ENCODE assay signal across 10 mouse cellular contexts in genomic region chr9:61677037-61677436, GRCm38 (mm10).
A peak's percentile ranks its signal among the peaks of the same experiment; 100 is the strongest.
DNase-seq lines count a peak whose midpoint lies in the region; ATAC-seq and TF ChIP-seq lines count a peak whose summit lies in the region.
"Had no signal": no experiment of that assay in that cellular context is flagged by ENCODE, and none has a peak within 500 bp of the region (broad histone marks: within the 10 kb centered on the region; RNA-seq: fewer than 3 reads in every experiment).

No protein-coding gene starts in this region.

- no peaks in the 10 kb centered on the region for H3K27me3 ChIP-seq in embryonic facial prominence, embryonic 14.5 days (replicated peaks; ENCODE audit: control insufficient read depth, insufficient read depth, low read length)
- H3K27me3 ChIP-seq: liver, embryonic 13.5 days had no signal

- H3K4me1 ChIP-seq in embryonic facial prominence, embryonic 14.5 days (ENCODE audit: control insufficient read depth, insufficient read depth, low read length), result peaks cover 43% of the 10 kb centered on the region

- H3K9ac ChIP-seq in embryonic facial prominence, embryonic 14.5 days (ENCODE audit: low read depth, low read length), result no peak overlapping the region
- H3K9ac ChIP-seq: liver, embryonic 13.5 days had no signal

- H3K4me2 ChIP-seq in embryonic facial prominence, embryonic 14.5 days (ENCODE audit: low read depth, low read length), result no peak overlapping the region
- H3K4me2 ChIP-seq: liver, embryonic 13.5 days had no signal

- no peaks in the 10 kb centered on the region for H3K36me3 ChIP-seq in embryonic facial prominence, embryonic 14.5 days (ENCODE audit: control insufficient read depth, insufficient read depth, low read length)
- H3K36me3 ChIP-seq: heart, embryonic 10.5 days; liver, embryonic 13.5 days had no signal

- no peak for TF ChIP-seq CTCF in brain, embryonic 14.5 days (IDR thresholded peaks at IDR 0.05; ENCODE audit: borderline replicate concordance, extremely low read depth, insufficient read depth, insufficient read length)

- ATAC-seq in embryonic facial prominence, embryonic 14.5 days (ENCODE audit: low read depth), result no peak

- H3K9me3 ChIP-seq in embryonic facial prominence, embryonic 14.5 days (ENCODE audit: control insufficient read depth, low read length), result no peaks in the 10 kb centered on the region
- H3K9me3 ChIP-seq: heart, embryonic 10.5 days; liver, embryonic 13.5 days had no signal

- intact Hi-C loops in left cerebral cortex, postnatal 36 days (cut with DNase I), result loop anchor here (5.0 kb wide), 1 partner anchor 305 kb away; the partner anchor contains the start of gene Tle3

- no peak overlapping the region for H3K27ac ChIP-seq in embryonic facial prominence, embryonic 14.5 days (replicated peaks; ENCODE audit: low read depth, low read length)
- H3K27ac ChIP-seq: heart, embryonic 10.5 days; kidney, postnatal 0 days; liver, embryonic 13.5 days had no signal

- no peak overlapping the region for H3K4me3 ChIP-seq in embryonic facial prominence, embryonic 14.5 days (ENCODE audit: low read depth, low read length)
- H3K4me3 ChIP-seq: heart, embryonic 10.5 days; liver, embryonic 13.5 days had no signal

- WGBS in embryonic facial prominence, embryonic 14.5 days, result 46% methylated on average over 11 of the region's 11 CpGs

- no peak for TF ChIP-seq POLR2A in brain, embryonic 14.5 days (IDR thresholded peaks at IDR 0.05; ENCODE audit: borderline replicate concordance, extremely low read depth, insufficient read depth, insufficient read length, poor library complexity, severe bottlenecking)

- DNase-seq in brain, embryonic 14.5 days (ENCODE audit: low read depth), result peak; percentile 91
- peak; percentile 45 for DNase-seq in embryonic facial prominence, embryonic 14.5 days (ENCODE audit: low spot score)
- peak; percentile 69 to 80 for DNase-seq in layer of hippocampus, adult 8-10 months (ENCODE audit: low spot score in 2 of 2)
- peak; percentile 88 to 92 for DNase-seq in left cerebral cortex, postnatal 36 days (ENCODE audit: low spot score in 2 of 2)
- no peak for DNase-seq in testis, postnatal 10 days (ENCODE audit: low spot score)
- DNase-seq in embryo, embryonic 10.5 days (ENCODE audit: low spot score), result no peak
- DNase-seq in embryo, embryonic 9.5 days (ENCODE audit: extremely low spot score), result no peak
- DNase-seq: liver, embryonic 13.5 days had no signal

Comparison
In these comparisons a context has a peak if more than half of its experiments do, and no peak if none do; other contexts are left out.
1. DNase-seq: peak in brain, embryonic 14.5 days (single experiment), embryonic facial prominence, embryonic 14.5 days (single experiment), layer of hippocampus, adult 8-10 months (2 of 2) and left cerebral cortex, postnatal 36 days (2 of 2); none in testis, postnatal 10 days (single experiment), embryo, embryonic 10.5 days (single experiment) and embryo, embryonic 9.5 days (single experiment).